Mouse (Mus musculus) lung, embryonic 16.5 days (tissue): Measurements from ENCODE around the gene Alk. TPM values are rescaled to one million over a fixed set of nuclear protein-coding genes. Genes with fewer than 3 reads are reported as not detected.

Source experiments
- ATAC-seq: fragments of 200-750 bp; cut with Nextera tagmentation; 2 replicates; pipeline ENCODE4 v1.8.0; 2017; ENCODE audit warnings: low read depth, mild to moderate bottlenecking, moderate library complexity
- H3K27ac ChIP-seq: fragments of 300-500 bp; sonication (generic); 2 replicates; pipeline ENCODE4 v1.5.1; 2014; ENCODE audit warnings: mild to moderate bottlenecking, control low read depth, low read length
- H3K27me3 ChIP-seq: fragments of 300-500 bp; sonication (generic); 2 replicates; pipeline ENCODE4 v1.6.1; 2014; ENCODE audit warnings: low read depth, low read length, mixed read lengths; ENCODE audit not compliant: control insufficient read depth, insufficient read depth
- H3K36me3 ChIP-seq: fragments of 300-500 bp; sonication (generic); 2 replicates; pipeline ENCODE4 v1.6.1; 2014; ENCODE audit warnings: low read length; ENCODE audit not compliant: control insufficient read depth, insufficient read depth
- H3K4me1 ChIP-seq: fragments of 300-500 bp; sonication (generic); replicated peaks from 2 replicates; pipeline ENCODE4 v1.6.1; 2014; ENCODE audit warnings: low read length, mixed read lengths; ENCODE audit not compliant: control insufficient read depth, insufficient read depth
- H3K4me2 ChIP-seq: fragments of 300-500 bp; sonication (generic); 2 replicates; pipeline ENCODE4 v1.6.1; 2014; ENCODE audit warnings: low read depth, low read length, control low read depth
- H3K4me3 ChIP-seq: fragments of 300-500 bp; sonication (generic); 2 replicates; pipeline ENCODE4 v1.5.1; 2014; ENCODE audit warnings: mild to moderate bottlenecking, low read length, control low read depth
- H3K9ac ChIP-seq: fragments of 300-500 bp; sonication (generic); 2 replicates; pipeline ENCODE4 v1.6.1; 2014; ENCODE audit warnings: low read length, control low read depth
- H3K9me3 ChIP-seq: fragments of 300-500 bp; sonication (generic); 2 replicates; pipeline ENCODE4 v1.6.1; 2016; ENCODE audit warnings: low read length; ENCODE audit not compliant: control insufficient read depth
- WGBS: fragments of 180-500 bp; shearing (Covaris S2); extraction: QIAGEN DNeasy Blood & Tissue Kit; methylation state at CpG from one replicate; pipeline ENCODE4 v1.1.7; 2014; 5-methylcytosine and 5-hydroxymethylcytosine counted together
- polyA plus RNA-seq: library from polyadenylated mRNA; unstranded; fragments of >200 nt; fragmentation: Nextera tagmentation; extraction: Ambion mirVana; gene quantifications from 2 replicates; pipeline ENCODE4 v1.2.1, GENCODE M21; 2015

Gene Alk
- polyA plus RNA-seq, 1 experiment from 2014 or later, result not detected

GRCm38 (mm10) chr17:71995539-71995938 is 608.9 kb downstream of the Alk start:
- Histone ChIP-seq H3K27ac (no peak overlapping the region), H3K4me2 (no peak overlapping the region), H3K27me3 (no peaks in the 10 kb centered on the region), H3K9ac (no peak overlapping the region), H3K9me3 (no peaks in the 10 kb centered on the region), H3K4me3 (no peak overlapping the region), H3K4me1 (no peaks in the 10 kb centered on the region), H3K36me3 (no peaks in the 10 kb centered on the region)
- ATAC-seq, result no peak
- 67% methylated on average over 3 of the region's 3 CpGs for WGBS

- H3K9ac ChIP-seq, result no peak overlapping the region
- ATAC-seq, result 0 out of 2 replicates have a peak, but pooled peaks have one; percentile 43
- H3K27ac ChIP-seq, result no peak overlapping the region
- H3K9me3 ChIP-seq, result no peaks in the 10 kb centered on the region
- 77% methylated on average over 1 of the region's 1 CpGs for WGBS
- H3K4me2 ChIP-seq, result no peak overlapping the region
- no peaks in the 10 kb centered on the region for H3K4me1 ChIP-seq
- H3K4me3 ChIP-seq, result no peak overlapping the region
- no peaks in the 10 kb centered on the region for H3K36me3 ChIP-seq
- H3K27me3 ChIP-seq, result no peaks in the 10 kb centered on the region
Observed at GRCm38 (mm10) chr17:71994144-71994543, 610.3 kb downstream of the Alk start.

- Histone ChIP-seq H3K36me3 (no peaks in the 10 kb centered on the region), H3K4me1 (no peaks in the 10 kb centered on the region), H3K9ac (no peak overlapping the region), H3K27me3 (no peaks in the 10 kb centered on the region), H3K9me3 (no peaks in the 10 kb centered on the region), H3K4me2 (no peak overlapping the region), H3K27ac (no peak overlapping the region), H3K4me3 (no peak overlapping the region)
- WGBS, result 90% methylated on average over 2 of the region's 2 CpGs
- no peak for ATAC-seq
Observed at GRCm38 (mm10) chr17:71993011-71993410, 611.4 kb downstream of the Alk start.

GRCm38 (mm10) chr17:71991260-71991659 is 613.2 kb downstream of the Alk start:
- no peak for ATAC-seq
- Histone ChIP-seq H3K9me3 (no peaks in the 10 kb centered on the region), H3K4me3 (no peak overlapping the region), H3K27me3 (no peaks in the 10 kb centered on the region), H3K27ac (no peak overlapping the region), H3K4me2 (no peak overlapping the region), H3K4me1 (no peaks in the 10 kb centered on the region), H3K36me3 (no peaks in the 10 kb centered on the region), H3K9ac (no peak overlapping the region)
- WGBS, result 56% methylated on average over 3 of the region's 3 CpGs

- Histone ChIP-seq H3K9ac (no peak overlapping the region), H3K4me1 (no peaks in the 10 kb centered on the region), H3K27me3 (no peaks in the 10 kb centered on the region), H3K27ac (no peak overlapping the region), H3K9me3 (no peaks in the 10 kb centered on the region), H3K4me3 (no peak overlapping the region), H3K4me2 (no peak overlapping the region), H3K36me3 (no peaks in the 10 kb centered on the region)
- 60% methylated on average over 4 of the region's 4 CpGs for WGBS
- no peak for ATAC-seq
Observed at GRCm38 (mm10) chr17:71990176-71990720, 614.2 kb downstream of the Alk start.

- no peak for ATAC-seq
- no peaks in the 10 kb centered on the region for H3K9me3 ChIP-seq
- no peaks in the 10 kb centered on the region for H3K36me3 ChIP-seq
- no peak overlapping the region for H3K4me3 ChIP-seq
- H3K27me3 ChIP-seq, result no peaks in the 10 kb centered on the region
- WGBS, result 74% methylated on average over 9 of the region's 9 CpGs
- H3K4me1 ChIP-seq, result no peaks in the 10 kb centered on the region
- H3K4me2 ChIP-seq, result no peak overlapping the region
- no peak overlapping the region for H3K9ac ChIP-seq
- no peak overlapping the region for H3K27ac ChIP-seq
Observed at GRCm38 (mm10) chr17:71988736-71989569, 615.5 kb downstream of the Alk start.

GRCm38 (mm10) chr17:71986998-71987397 is 617.4 kb downstream of the Alk start:
- H3K4me3 ChIP-seq, result no peak overlapping the region
- no peaks in the 10 kb centered on the region for H3K36me3 ChIP-seq
- H3K27me3 ChIP-seq, result no peaks in the 10 kb centered on the region
- no peak for ATAC-seq
- H3K4me2 ChIP-seq, result no peak overlapping the region
- 45% methylated on average over 8 of the region's 8 CpGs for WGBS
- no peaks in the 10 kb centered on the region for H3K9me3 ChIP-seq
- no peak overlapping the region for H3K9ac ChIP-seq
- H3K27ac ChIP-seq, result no peak overlapping the region
- H3K4me1 ChIP-seq, result no peaks in the 10 kb centered on the region

GRCm38 (mm10) chr17:71986456-71986855 is 618.0 kb downstream of the Alk start:
- ATAC-seq, result peak; percentile 34; the same call in 1 of the 2 replicates
- WGBS, result 30% methylated on average over 9 of the region's 9 CpGs

GRCm38 (mm10) chr17:71981177-71981576 is 623.2 kb downstream of the Alk start:
- H3K4me1 ChIP-seq, result peaks cover 3% of the 10 kb centered on the region
- H3K4me3 ChIP-seq, result no peak overlapping the region
- WGBS, result 69% methylated on average over 4 of the region's 4 CpGs
- no peaks in the 10 kb centered on the region for H3K9me3 ChIP-seq
- H3K36me3 ChIP-seq, result no peaks in the 10 kb centered on the region
- no peak overlapping the region for H3K9ac ChIP-seq
- no peak overlapping the region for H3K4me2 ChIP-seq
- H3K27ac ChIP-seq, result no peak overlapping the region
- H3K27me3 ChIP-seq, result no peaks in the 10 kb centered on the region
- no peak for ATAC-seq

More at GRCm38 (mm10) chr17:71986456-71986855, 618.0 kb downstream of the Alk start:
- Histone ChIP-seq H3K9me3 (no peaks in the 10 kb centered on the region), H3K36me3 (no peaks in the 10 kb centered on the region), H3K4me2 (no peak overlapping the region), H3K27ac (no peak overlapping the region), H3K4me3 (no peak overlapping the region), H3K9ac (no peak overlapping the region), H3K4me1 (no peaks in the 10 kb centered on the region), H3K27me3 (no peaks in the 10 kb centered on the region)
